Mouse (Mus musculus) heart, adult 2 months (tissue): ENCODE measurements around the gene Olfr90.

Source experiments
- CTCF ChIP-seq: fragments of 200-600 bp; IDR thresholded peaks from 2 replicates; pipeline ENCODE4 v1.8.1; 2022; ENCODE audit warnings: antibody characterized with exemption, mild to moderate bottlenecking, moderate library complexity
- EP300 ChIP-seq: fragments of 200-500 bp; IDR thresholded peaks from 2 replicates; pipeline ENCODE4 v1.6.1; 2011; ENCODE audit warnings: low read depth, low read length, control low read depth; ENCODE audit not compliant: insufficient read depth
- POLR2A ChIP-seq: fragments of 200-500 bp; IDR thresholded peaks from 2 replicates; pipeline ENCODE4 v1.6.1; 2011; ENCODE audit warnings: mild to moderate bottlenecking, low read depth, low read length, control low read depth; ENCODE audit not compliant: insufficient read depth

GRCm38 (mm10) chr17:37049570-37050310, 38.6 kb downstream of the Olfr90 start:
- peak; percentile 78 for TF ChIP-seq CTCF
- TF ChIP-seq POLR2A, result no peak
- no peak for TF ChIP-seq EP300
